Mouse (Mus musculus) forebrain, embryonic 11.5 days (tissue): Measurements from ENCODE around the gene Slc5a10. TPM values are rescaled to one million over a fixed set of nuclear protein-coding genes. Genes with fewer than 3 reads are reported as not detected.

Experiments used
- ATAC-seq: fragments of 200-750 bp; cut with Nextera tagmentation; replicated peaks from 2 replicates; pipeline ENCODE4 v1.8.0; 2017; ENCODE audit warnings: moderate TSS enrichment; ENCODE audit not compliant: low FRiP score
- DNase-seq: peaks from one replicate; pipeline ENCODE4 v3.0.0-alpha.2; 2017; ENCODE audit warnings: low spot score
- H3K27ac ChIP-seq: fragments of 300-500 bp; sonication (generic); 2 replicates; pipeline ENCODE4 v1.5.1; 2014; ENCODE audit warnings: low read depth, low read length
- H3K27me3 ChIP-seq: fragments of 300-500 bp; sonication (generic); 2 replicates; pipeline ENCODE4 v1.6.1; 2014; ENCODE audit warnings: mild to moderate bottlenecking, low read length, mixed read lengths; ENCODE audit not compliant: control insufficient read depth, insufficient read depth
- H3K36me3 ChIP-seq: fragments of 300-500 bp; sonication (generic); 2 replicates; pipeline ENCODE4 v1.6.1; 2014; ENCODE audit warnings: mild to moderate bottlenecking, low read length, moderate library complexity, mixed read lengths; ENCODE audit not compliant: control insufficient read depth, insufficient read depth
- H3K4me1 ChIP-seq: fragments of 300-500 bp; sonication (generic); replicated peaks from 2 replicates; pipeline ENCODE4 v1.6.1; 2014; ENCODE audit warnings: low read length, mixed read lengths; ENCODE audit not compliant: control insufficient read depth, insufficient read depth
- H3K4me2 ChIP-seq: fragments of 300-500 bp; sonication (generic); 2 replicates; pipeline ENCODE4 v1.6.1; 2014; ENCODE audit warnings: low read depth, mild to moderate bottlenecking, low read length, moderate library complexity, mixed read lengths; ENCODE audit not compliant: severe bottlenecking
- H3K4me3 ChIP-seq: fragments of 300-500 bp; sonication (generic); 2 replicates; pipeline ENCODE4 v1.5.1; 2014; ENCODE audit warnings: low read depth, low read length
- H3K9ac ChIP-seq: fragments of 300-500 bp; sonication (generic); 2 replicates; pipeline ENCODE4 v1.6.1; 2014; ENCODE audit warnings: low read length
- H3K9me3 ChIP-seq: fragments of 300-500 bp; sonication (generic); 2 replicates; pipeline ENCODE4 v1.6.1; 2016; ENCODE audit warnings: low read length, mixed read lengths; ENCODE audit not compliant: control insufficient read depth
- WGBS: fragments of 180-500 bp; shearing (Covaris S2); extraction: QIAGEN DNeasy Blood & Tissue Kit; methylation state at CpG from one replicate; pipeline ENCODE4 v1.1.7; 2014; 5-methylcytosine and 5-hydroxymethylcytosine counted together
- polyA plus RNA-seq: library from polyadenylated mRNA; unstranded; fragments of >200 nt; fragmentation: Nextera tagmentation; extraction: Ambion mirVana; gene quantifications from 2 replicates; pipeline ENCODE4 v1.2.1, GENCODE M21; 2014

Slc5a10 gene
- polyA plus RNA-seq, 1 experiment from 2014 or later: not detected

DNA sequence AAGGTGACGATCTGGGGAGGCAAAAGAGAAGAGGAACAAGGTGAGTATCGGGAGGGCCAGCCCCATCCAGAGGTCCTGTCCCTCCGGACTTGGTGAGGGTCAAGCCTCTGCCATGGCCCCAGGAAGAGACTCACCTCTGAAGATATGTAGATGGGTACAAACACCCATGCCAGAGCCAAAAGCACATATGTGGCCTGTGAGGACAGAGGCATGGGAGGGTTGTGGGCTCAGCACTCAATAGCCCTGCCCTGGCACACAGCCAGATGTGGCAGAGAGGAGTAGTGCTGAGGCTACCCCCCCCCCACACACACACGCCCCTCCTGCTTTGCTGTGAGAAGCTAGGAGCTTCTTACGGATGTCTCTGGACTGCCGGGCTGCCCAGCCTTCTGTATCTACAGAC, 5.5 kb downstream of the Slc5a10 start:
- H3K9me3 ChIP-seq: no peaks in the 10 kb centered on the region
- H3K27ac ChIP-seq: no peak overlapping the region

DNA sequence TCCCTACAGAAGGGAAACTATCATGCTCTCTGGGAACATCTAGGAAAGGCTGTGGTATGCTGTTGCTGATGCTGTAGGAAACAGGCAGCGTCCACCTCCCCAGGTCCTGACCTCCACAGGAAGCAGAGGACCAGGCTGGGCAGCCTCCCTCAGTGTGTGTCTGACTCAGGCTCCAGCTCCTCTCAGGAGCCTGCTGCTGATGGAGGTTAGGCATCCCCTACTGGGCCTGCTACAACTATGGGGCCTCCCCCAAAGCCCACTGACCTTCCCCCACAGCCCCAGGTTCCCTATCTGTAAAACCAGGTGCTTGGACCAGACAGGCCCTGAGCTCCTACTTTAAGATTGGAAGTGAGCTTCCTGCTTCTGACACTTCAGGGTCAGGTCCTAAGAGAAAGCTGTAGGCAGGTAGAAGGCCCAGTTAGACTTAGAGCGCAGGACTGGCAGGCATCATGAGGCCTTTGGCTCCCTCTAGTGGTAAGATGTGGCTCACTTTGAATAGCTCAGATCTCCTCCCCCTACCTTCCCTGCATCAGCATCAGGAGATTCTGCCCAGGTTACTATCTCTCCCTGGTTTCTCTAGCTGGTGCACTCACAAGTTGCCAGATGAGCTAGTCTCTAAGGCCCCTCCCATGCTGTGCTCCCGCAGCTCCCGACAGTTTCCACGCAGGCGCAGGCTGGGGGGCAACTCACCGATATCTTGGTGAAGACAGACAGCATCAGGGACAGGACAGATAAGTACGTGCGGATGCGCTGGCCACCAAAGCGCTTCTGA, 6.1 kb downstream of the Slc5a10 start:
- Histone ChIP-seq H3K27ac (no peak overlapping the region), H3K27me3 (no peaks in the 10 kb centered on the region), H3K9ac (no peak overlapping the region), H3K36me3 (no peaks in the 10 kb centered on the region), H3K4me3 (no peak overlapping the region), H3K4me2 (no peak overlapping the region), H3K4me1 (no peaks in the 10 kb centered on the region), H3K9me3 (no peaks in the 10 kb centered on the region)
- WGBS: 49% methylated on average over 11 of the region's 11 CpGs
- DNase-seq (peak; percentile 73), ATAC-seq (peak; percentile 71; the same call in 1 of the 2 replicates)

More for the DNA sequence above, 5.5 kb downstream of the Slc5a10 start:
- Histone ChIP-seq H3K4me3 (no peak overlapping the region), H3K9ac (no peak overlapping the region), H3K4me2 (no peak overlapping the region), H3K4me1 (no peaks in the 10 kb centered on the region), H3K36me3 (no peaks in the 10 kb centered on the region), H3K27me3 (no peaks in the 10 kb centered on the region)
- no peak for ATAC-seq
- no peak for DNase-seq
- 58% methylated on average over 6 of the region's 6 CpGs for WGBS

GRCm38 (mm10) chr11:61713157-61713855, 7.3 kb downstream of the Slc5a10 start:
- no peaks in the 10 kb centered on the region for H3K27me3 ChIP-seq
- no peak for ATAC-seq
- H3K9ac ChIP-seq: no peak overlapping the region
- no peak for DNase-seq
- H3K4me2 ChIP-seq: no peak overlapping the region
- no peaks in the 10 kb centered on the region for H3K36me3 ChIP-seq
- no peaks in the 10 kb centered on the region for H3K9me3 ChIP-seq
- 65% methylated on average over 15 of the region's 15 CpGs for WGBS
- no peaks in the 10 kb centered on the region for H3K4me1 ChIP-seq
- H3K4me3 ChIP-seq: no peak overlapping the region
- no peak overlapping the region for H3K27ac ChIP-seq

DNA sequence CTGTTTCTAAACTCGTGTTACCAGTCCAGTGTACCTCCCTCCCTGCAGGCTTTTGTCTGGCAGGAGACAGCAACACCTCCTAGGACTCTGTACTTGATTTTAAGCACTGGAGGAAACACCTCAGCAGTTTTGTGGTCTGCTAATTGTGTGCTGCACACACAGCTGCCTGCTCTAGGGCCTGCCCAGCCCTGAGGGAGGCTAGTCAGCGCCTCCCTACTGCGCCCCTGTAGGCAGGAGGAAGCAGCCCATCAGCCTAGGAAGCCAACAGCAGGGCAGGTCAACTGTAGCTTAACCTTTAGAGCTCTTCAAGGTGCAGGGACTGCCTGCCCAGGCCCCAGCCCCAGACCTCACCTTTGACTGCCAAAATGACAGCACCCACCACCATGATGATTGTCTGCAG, 11.7 kb downstream of the Slc5a10 start:
- ATAC-seq (no peak), DNase-seq (no peak)
- Histone ChIP-seq H3K27ac (no peak overlapping the region), H3K4me1 (no peaks in the 10 kb centered on the region), H3K9me3 (no peaks in the 10 kb centered on the region), H3K27me3 (no peaks in the 10 kb centered on the region), H3K4me3 (no peak overlapping the region), H3K4me2 (no peak overlapping the region), H3K36me3 (no peaks in the 10 kb centered on the region), H3K9ac (no peak overlapping the region)
- WGBS: 74% methylated on average over 3 of the region's 3 CpGs

GRCm38 (mm10) chr11:61706232-61706631, 14.4 kb downstream of the Slc5a10 start:
- Histone ChIP-seq H3K4me2 (no peak overlapping the region), H3K27me3 (no peaks in the 10 kb centered on the region), H3K4me1 (0 out of 2 replicates have a peak, but pooled peaks cover 2% of the 10 kb centered on the region), H3K36me3 (no peaks in the 10 kb centered on the region), H3K27ac (no peak overlapping the region), H3K4me3 (no peak overlapping the region), H3K9ac (no peak overlapping the region), H3K9me3 (no peaks in the 10 kb centered on the region)
- no peak for DNase-seq
- no peak for ATAC-seq
- 67% methylated on average over 4 of the region's 4 CpGs for WGBS

DNA sequence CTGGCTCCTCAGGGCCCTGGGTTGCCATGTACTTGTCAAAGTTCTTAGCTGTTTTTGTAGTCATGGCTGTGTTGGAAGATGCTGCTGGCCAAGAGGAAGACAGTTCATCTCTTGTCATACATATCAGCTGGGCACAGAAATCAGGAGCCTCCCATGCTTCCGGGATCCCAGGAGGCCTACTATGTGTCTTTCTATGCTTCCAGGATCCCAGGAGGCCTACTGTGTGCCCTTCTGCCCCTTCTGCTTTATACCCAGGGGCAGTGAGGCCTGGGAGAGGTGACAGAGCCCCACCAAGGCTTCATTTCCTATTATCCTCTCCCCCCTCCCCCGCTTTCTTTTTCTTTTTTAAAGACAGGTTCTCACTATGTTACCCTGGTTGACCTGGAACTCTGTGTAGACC, 15.0 kb downstream of the Slc5a10 start:
- H3K4me3 ChIP-seq: no peak overlapping the region
- H3K27me3 ChIP-seq: no peaks in the 10 kb centered on the region
- no peak overlapping the region for H3K27ac ChIP-seq
- no peak overlapping the region for H3K4me2 ChIP-seq
- no peak for DNase-seq
- no peak for ATAC-seq
- H3K9me3 ChIP-seq: no peaks in the 10 kb centered on the region
- no peaks in the 10 kb centered on the region for H3K36me3 ChIP-seq
- H3K4me1 ChIP-seq: 0 out of 2 replicates have a peak, but pooled peaks cover 2% of the 10 kb centered on the region
- WGBS: 91% methylated on average over 2 of the region's 2 CpGs
- no peak overlapping the region for H3K9ac ChIP-seq

DNA sequence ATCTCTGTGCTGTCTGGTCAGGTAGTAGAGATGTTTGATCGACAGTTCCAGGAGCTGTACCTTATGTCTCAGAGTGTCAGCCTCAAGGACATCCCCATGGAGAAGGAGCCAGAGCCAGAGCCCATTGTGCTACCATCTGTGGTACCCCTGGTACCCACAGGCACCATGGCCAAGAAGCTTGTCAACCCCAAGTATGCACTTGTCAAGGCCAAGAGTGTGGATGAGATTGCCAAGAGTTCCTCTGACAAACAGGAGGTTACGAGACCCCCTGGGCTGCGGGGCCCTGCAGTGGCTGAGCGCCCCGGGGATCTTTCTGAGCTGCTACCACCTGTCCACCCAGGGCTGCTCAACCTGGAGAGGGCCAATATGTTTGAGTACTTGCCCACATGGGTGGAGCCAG, 18.1 kb downstream of the Slc5a10 start:
- Histone ChIP-seq H3K9me3 (no peaks in the 10 kb centered on the region), H3K27ac (no peak overlapping the region), H3K4me1 (peaks cover 5% of the 10 kb centered on the region), H3K4me3 (no peak overlapping the region), H3K9ac (no peak overlapping the region), H3K36me3 (no peaks in the 10 kb centered on the region), H3K27me3 (no peaks in the 10 kb centered on the region), H3K4me2 (no peak overlapping the region)
- ATAC-seq: no peak
- DNase-seq: no peak
- 91% methylated on average over 5 of the region's 5 CpGs for WGBS

DNA sequence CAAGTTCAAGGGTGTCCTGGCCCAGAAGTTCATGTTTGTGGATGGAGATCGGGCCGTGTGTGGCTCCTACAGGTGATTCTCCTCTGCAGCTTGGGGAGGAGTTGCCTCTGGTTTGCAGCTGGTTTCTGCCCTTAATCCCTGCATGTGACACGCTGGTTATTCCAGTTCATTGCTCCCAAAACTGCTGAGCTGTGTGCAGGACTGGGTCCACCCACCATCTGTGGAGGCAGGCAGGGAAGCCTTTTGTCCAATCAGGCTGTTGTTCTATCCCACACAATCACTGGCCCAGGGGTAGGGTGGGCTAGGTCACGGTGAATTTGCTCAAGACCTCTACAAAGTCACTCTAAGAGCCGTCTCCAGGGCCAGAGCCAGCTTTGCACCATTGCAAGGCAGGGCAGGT, 18.9 kb downstream of the Slc5a10 start:
- Histone ChIP-seq H3K4me1 (peaks cover 5% of the 10 kb centered on the region), H3K9ac (no peak overlapping the region), H3K27me3 (no peaks in the 10 kb centered on the region), H3K27ac (no peak overlapping the region), H3K4me2 (no peak overlapping the region), H3K9me3 (no peaks in the 10 kb centered on the region), H3K4me3 (no peak overlapping the region), H3K36me3 (no peaks in the 10 kb centered on the region)
- ATAC-seq (no peak), DNase-seq (no peak)
- WGBS: 38% methylated on average over 5 of the region's 5 CpGs
